Mouse (Mus musculus): ENCODE measurements around the gene Olfr484. TPM values are rescaled to one million over a fixed set of nuclear protein-coding genes. Genes with fewer than 3 reads are reported as not detected.

Gene Olfr484
- polyA plus RNA-seq, 1 experiment from 2014 or later, result not detected

Other genes with a start within 250 kb of the Olfr484 start
- gene Olfr472, start 229.5 kb downstream of the Olfr484 start, polyA plus RNA-seq (2014; fragmentation: Nextera tagmentation; extraction: Ambion mirVana), result not detected in 2 replicates
- gene Olfr473, start 197.0 kb downstream of the Olfr484 start, polyA plus RNA-seq (2014; fragmentation: Nextera tagmentation; extraction: Ambion mirVana), result not detected in 2 replicates
- not detected in 2 replicates for gene Olfr474, start 172.8 kb downstream of the Olfr484 start, polyA plus RNA-seq (2014; fragmentation: Nextera tagmentation; extraction: Ambion mirVana)
- not detected in 2 replicates for gene Olfr476, start 162.6 kb downstream of the Olfr484 start, polyA plus RNA-seq (2014; fragmentation: Nextera tagmentation; extraction: Ambion mirVana)
- gene Olfr477, start 140.8 kb downstream of the Olfr484 start, polyA plus RNA-seq (2014; fragmentation: Nextera tagmentation; extraction: Ambion mirVana), result not detected in 2 replicates
- gene Olfr478, start 93.5 kb downstream of the Olfr484 start, polyA plus RNA-seq (2014; fragmentation: Nextera tagmentation; extraction: Ambion mirVana), result not detected in 2 replicates
- not detected in 2 replicates for gene Olfr479, start 76.8 kb downstream of the Olfr484 start, polyA plus RNA-seq (2014; fragmentation: Nextera tagmentation; extraction: Ambion mirVana)
- not detected in 2 replicates for gene Olfr480, start 60.1 kb downstream of the Olfr484 start, polyA plus RNA-seq (2014; fragmentation: Nextera tagmentation; extraction: Ambion mirVana)
- not detected in 2 replicates for gene Olfr481, start 47.6 kb downstream of the Olfr484 start, polyA plus RNA-seq (2014; fragmentation: Nextera tagmentation; extraction: Ambion mirVana)
- gene Olfr482, start 29.9 kb downstream of the Olfr484 start, polyA plus RNA-seq (2014; fragmentation: Nextera tagmentation; extraction: Ambion mirVana), result 0.09 TPM in 1 of 2 replicates, not detected in the other
- not detected in 2 replicates for gene Olfr483, start 26.6 kb downstream of the Olfr484 start, polyA plus RNA-seq (2014; fragmentation: Nextera tagmentation; extraction: Ambion mirVana)
- gene Olfr485, start 32.4 kb upstream of the Olfr484 start, polyA plus RNA-seq (2014; fragmentation: Nextera tagmentation; extraction: Ambion mirVana), result not detected in 2 replicates
- not detected in 2 replicates for gene Olfr486, start 45.3 kb upstream of the Olfr484 start, polyA plus RNA-seq (2014; fragmentation: Nextera tagmentation; extraction: Ambion mirVana)
- gene Olfr487, start 87.2 kb upstream of the Olfr484 start, polyA plus RNA-seq (2014; fragmentation: Nextera tagmentation; extraction: Ambion mirVana), result not detected in 2 replicates
- gene Olfr488, start 130.9 kb upstream of the Olfr484 start, polyA plus RNA-seq (2014; fragmentation: Nextera tagmentation; extraction: Ambion mirVana), result not detected in 2 replicates
- not detected in 2 replicates for gene Olfr490, start 161.5 kb upstream of the Olfr484 start, polyA plus RNA-seq (2014; fragmentation: Nextera tagmentation; extraction: Ambion mirVana)
- not detected in 2 replicates for gene Olfr491, start 186.0 kb upstream of the Olfr484 start, polyA plus RNA-seq (2014; fragmentation: Nextera tagmentation; extraction: Ambion mirVana)
- gene Olfr492, start 196.2 kb upstream of the Olfr484 start, polyA plus RNA-seq (2014; fragmentation: Nextera tagmentation; extraction: Ambion mirVana), result not detected in 2 replicates
- gene Olfr493, start 219.5 kb upstream of the Olfr484 start, polyA plus RNA-seq (2014; fragmentation: Nextera tagmentation; extraction: Ambion mirVana), result not detected in 2 replicates
- not detected in 2 replicates for gene Olfr494, start 237.9 kb upstream of the Olfr484 start, polyA plus RNA-seq (2014; fragmentation: Nextera tagmentation; extraction: Ambion mirVana)